Mouse (Mus musculus): ENCODE measurements around the gene Tcap. TPM values are rescaled to one million over a fixed set of nuclear protein-coding genes. Genes with fewer than 3 reads are reported as not detected.

Tcap gene
- polyA plus RNA-seq, 1 experiment from 2014 or later, result 2.1 TPM

DNA sequence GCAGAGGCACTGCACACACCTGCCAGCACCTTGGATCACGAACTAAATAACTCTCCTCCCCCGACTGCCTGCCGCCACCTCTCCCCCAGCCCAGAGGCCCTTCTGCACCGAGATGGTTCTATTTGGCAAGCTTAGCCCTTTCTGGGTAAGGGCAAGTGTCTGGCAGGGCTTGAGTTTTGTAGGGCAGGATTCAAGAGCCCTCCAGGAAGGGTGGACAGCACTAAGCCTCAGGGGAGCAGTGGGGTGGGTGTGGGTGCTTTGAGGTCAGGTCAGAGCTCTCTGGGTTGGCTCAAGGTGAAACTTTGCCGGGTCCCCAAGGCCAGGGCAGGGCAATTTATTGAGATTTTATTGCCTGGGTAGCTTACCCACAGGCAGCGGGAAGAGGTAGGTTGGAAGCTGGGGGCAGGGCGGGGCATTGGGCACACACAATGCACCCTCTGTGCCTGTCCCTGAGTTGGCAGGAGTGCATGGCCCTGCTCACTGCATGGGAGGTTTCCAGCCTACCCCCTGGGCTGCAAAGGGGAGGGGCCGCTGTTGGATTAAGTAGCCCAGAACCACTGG is 29.9 kb upstream of the Tcap start:
- 20% methylated on average over 8 of the region's 8 CpGs for WGBS
- H3K4me3 ChIP-seq (replicated peaks; ENCODE audit: low read depth, low read length), result no peak overlapping the region
- peaks cover 19% of the 10 kb centered on the region for H3K27me3 ChIP-seq (ENCODE audit: insufficient read depth, low read length)
- no peak overlapping the region for H3K27ac ChIP-seq
- H3K36me3 ChIP-seq (ENCODE audit: insufficient read depth, low read length), result no peaks in the 10 kb centered on the region
- ATAC-seq (replicated peaks; ENCODE audit: low FRiP score, low read depth) (no peak), DNase-seq (ENCODE audit: low spot score) (no peak)
- H3K9ac ChIP-seq (ENCODE audit: low read depth, low read length), result no peak overlapping the region
- TF ChIP-seq CTCF (IDR thresholded peaks at IDR 0.05; ENCODE audit: low read depth), result no peak
- no peak overlapping the region for H3K4me2 ChIP-seq (ENCODE audit: low read length)
- peaks cover 9% of the 10 kb centered on the region for H3K4me1 ChIP-seq (replicated peaks; ENCODE audit: insufficient read depth, low read length)
- H3K9me3 ChIP-seq (replicated peaks; ENCODE audit: low read length), result no peaks in the 10 kb centered on the region

DNA sequence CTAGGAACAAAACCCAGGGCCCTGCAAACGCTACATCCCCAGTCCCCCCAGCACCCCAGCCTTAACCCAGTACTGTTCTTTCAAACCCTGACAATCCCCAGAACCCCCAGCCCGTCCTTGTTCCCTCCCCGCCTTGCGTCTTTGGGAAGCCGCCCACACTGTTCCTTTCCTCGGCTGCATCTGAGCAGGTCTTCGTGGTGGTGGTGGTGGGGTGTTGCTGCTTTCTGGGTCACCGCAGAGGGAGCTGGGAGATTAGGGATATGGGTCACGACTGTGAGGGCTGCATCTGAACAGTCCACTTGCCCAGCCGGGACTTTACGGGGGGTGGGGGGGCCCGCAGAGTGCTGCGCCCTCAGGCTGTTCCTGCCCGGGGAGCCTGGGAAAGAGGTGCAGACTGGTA is 29.2 kb upstream of the Tcap start:
- Histone ChIP-seq H3K36me3 (ENCODE audit: insufficient read depth, low read length) (no peaks in the 10 kb centered on the region), H3K9ac (ENCODE audit: low read depth, low read length) (no peak overlapping the region), H3K9me3 (replicated peaks; ENCODE audit: low read length) (no peaks in the 10 kb centered on the region), H3K27ac (no peak overlapping the region), H3K27me3 (ENCODE audit: insufficient read depth, low read length) (peaks cover 16% of the 10 kb centered on the region), H3K4me1 (replicated peaks; ENCODE audit: insufficient read depth, low read length) (peaks cover 13% of the 10 kb centered on the region), H3K4me2 (ENCODE audit: low read length) (no peak overlapping the region), H3K4me3 (replicated peaks; ENCODE audit: low read depth, low read length) (no peak overlapping the region)
- TF ChIP-seq CTCF (IDR thresholded peaks at IDR 0.05; ENCODE audit: low read depth), result no peak
- 65% methylated on average over 14 of the region's 14 CpGs for WGBS
- ATAC-seq (replicated peaks; ENCODE audit: low FRiP score, low read depth) (no peak), DNase-seq (ENCODE audit: low spot score) (no peak)

DNA sequence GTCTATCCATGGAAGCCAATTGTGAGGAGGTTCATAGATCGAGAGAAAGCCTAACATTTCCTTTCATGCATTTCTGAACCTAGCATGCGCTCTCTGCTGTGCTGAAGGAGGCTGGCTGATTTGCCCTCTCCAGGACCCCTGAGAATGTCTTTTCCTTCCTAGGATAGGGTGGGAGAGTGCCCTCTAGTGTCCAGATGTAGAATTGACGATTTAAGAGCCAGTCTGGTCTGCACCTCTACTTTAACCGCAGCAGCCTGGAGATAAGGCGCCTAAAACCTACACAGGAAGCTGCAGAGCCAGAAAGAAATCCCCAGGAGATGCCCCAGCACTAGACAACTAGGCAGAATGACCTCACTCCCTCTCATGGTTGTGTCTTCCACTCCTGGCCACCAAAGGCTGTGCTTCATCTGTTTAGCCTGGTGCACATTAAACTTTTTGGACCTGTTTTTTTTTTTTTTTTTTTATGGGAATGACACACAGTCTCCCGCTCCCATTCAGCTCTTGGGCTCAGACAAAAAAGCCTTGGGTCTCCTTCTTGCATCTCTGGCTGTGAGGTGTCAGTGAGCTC is 27.8 kb upstream of the Tcap start:
- DNase-seq (ENCODE audit: low spot score), result peak; percentile 95
- no peak for ATAC-seq (replicated peaks; ENCODE audit: low FRiP score, low read depth)
- Histone ChIP-seq H3K9me3 (replicated peaks; ENCODE audit: low read length) (no peaks in the 10 kb centered on the region), H3K36me3 (ENCODE audit: insufficient read depth, low read length) (no peaks in the 10 kb centered on the region), H3K27ac (no peak overlapping the region), H3K4me1 (replicated peaks; ENCODE audit: insufficient read depth, low read length) (peaks cover 18% of the 10 kb centered on the region), H3K4me3 (replicated peaks; ENCODE audit: low read depth, low read length) (no peak overlapping the region), H3K27me3 (ENCODE audit: insufficient read depth, low read length) (peaks cover 4% of the 10 kb centered on the region; the same call in 1 of the 2 replicates), H3K4me2 (ENCODE audit: low read length) (no peak overlapping the region), H3K9ac (ENCODE audit: low read depth, low read length) (no peak overlapping the region)
- peak; percentile 92 for TF ChIP-seq CTCF (IDR thresholded peaks at IDR 0.05; ENCODE audit: low read depth)
- WGBS, result 4% methylated on average over 6 of the region's 6 CpGs

DNA sequence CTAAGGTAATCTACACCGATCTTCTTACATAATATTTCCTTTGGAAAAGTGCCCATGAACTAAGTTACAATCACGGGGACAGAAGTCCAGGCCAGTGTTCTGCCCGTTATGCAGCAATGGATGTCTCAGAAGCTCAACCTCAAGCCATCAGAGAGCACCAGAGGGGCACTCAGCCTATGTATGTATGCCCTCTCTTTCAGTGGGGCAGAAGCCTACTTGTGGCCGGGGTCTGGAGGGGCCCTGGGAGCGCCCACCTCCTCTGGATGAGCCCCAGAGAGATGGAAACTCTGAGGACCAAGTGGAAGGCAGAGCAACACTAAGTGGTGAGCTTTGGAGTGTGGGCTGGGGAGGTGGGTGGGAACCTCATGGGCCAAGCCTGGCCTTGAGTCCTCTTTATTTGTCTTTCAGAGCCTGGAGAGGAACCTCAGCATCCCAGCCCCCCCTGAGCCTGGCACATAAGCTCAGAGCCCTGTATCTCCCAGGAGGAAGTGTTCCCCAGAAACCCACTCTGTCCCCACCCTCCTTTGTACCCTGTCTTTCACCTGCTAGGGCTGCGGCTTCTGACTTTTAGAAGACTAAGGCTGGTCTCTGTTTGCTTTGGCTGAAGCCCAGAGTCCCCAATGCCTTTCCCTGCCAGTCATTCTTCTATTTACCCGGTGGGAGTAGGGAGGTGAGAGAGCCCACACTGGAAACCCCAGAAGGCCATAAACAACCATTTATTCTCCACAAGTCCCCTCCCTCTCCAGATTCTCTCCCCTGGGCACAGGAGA is 26.8 kb upstream of the Tcap start:
- WGBS, result 53% methylated on average over 7 of the region's 7 CpGs
- no peak for TF ChIP-seq CTCF (IDR thresholded peaks at IDR 0.05; ENCODE audit: low read depth)

DNA sequence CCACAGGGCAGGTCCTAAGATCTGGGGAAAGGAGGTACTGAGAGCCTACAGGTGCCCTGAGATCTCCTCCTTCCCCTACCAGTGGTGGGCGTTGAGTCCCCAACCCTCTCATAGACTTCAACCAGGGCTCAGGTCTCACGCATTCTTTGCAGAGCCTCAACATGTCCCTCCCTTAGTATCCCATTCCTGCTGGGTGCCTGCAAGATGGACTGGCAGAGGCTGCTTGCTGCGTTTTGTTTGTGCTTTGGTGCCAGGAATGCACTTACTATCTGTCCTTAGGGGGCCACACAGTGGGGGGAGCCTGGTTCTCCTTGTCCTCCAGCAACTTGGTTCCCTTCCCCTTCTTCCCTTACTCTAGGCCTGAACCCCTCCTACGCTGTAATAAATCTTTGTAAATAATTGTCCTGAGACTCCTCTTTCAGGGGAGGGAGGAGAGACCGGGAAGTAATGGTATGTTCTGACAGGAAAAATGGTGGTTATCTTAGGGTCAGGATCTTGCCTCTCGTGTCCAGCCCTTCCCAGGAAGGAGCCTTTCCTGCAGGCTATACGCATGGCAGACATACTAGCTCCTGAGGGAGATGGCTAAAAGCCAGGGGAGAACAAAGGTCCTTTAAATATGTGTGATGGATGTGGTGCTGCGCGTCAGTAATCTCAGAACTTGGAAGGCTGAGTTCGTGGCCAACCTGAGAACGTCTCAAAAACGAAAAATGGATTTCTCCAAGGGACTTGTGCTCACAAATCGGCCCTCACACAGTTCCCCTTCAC is 26.0 kb upstream of the Tcap start:
- Histone ChIP-seq H3K36me3 (ENCODE audit: insufficient read depth, low read length) (no peaks in the 10 kb centered on the region), H3K9me3 (replicated peaks; ENCODE audit: low read length) (no peaks in the 10 kb centered on the region), H3K9ac (ENCODE audit: low read depth, low read length) (peak overlapping the region; percentile 39), H3K4me1 (replicated peaks; ENCODE audit: insufficient read depth, low read length) (peaks cover 29% of the 10 kb centered on the region), H3K27me3 (ENCODE audit: insufficient read depth, low read length) (no peaks in the 10 kb centered on the region), H3K27ac (peak overlapping the region; percentile 97), H3K4me2 (ENCODE audit: low read length) (peak overlapping the region; percentile 76), H3K4me3 (replicated peaks; ENCODE audit: low read depth, low read length) (peak overlapping the region; percentile 77)
- DNase-seq (ENCODE audit: low spot score) (peak; percentile 91), ATAC-seq (replicated peaks; ENCODE audit: low FRiP score, low read depth) (peak; percentile 21; the same call in 1 of the 2 replicates)
- no peak for TF ChIP-seq CTCF (IDR thresholded peaks at IDR 0.05; ENCODE audit: low read depth)
- 6% methylated on average over 13 of the region's 13 CpGs for WGBS

More for the DNA sequence above, 26.8 kb upstream of the Tcap start:
- ATAC-seq (replicated peaks; ENCODE audit: low FRiP score, low read depth), result no peak
- Histone ChIP-seq H3K36me3 (ENCODE audit: insufficient read depth, low read length) (no peaks in the 10 kb centered on the region), H3K4me2 (ENCODE audit: low read length) (peak overlapping the region; percentile 76), H3K27me3 (ENCODE audit: insufficient read depth, low read length) (no peaks in the 10 kb centered on the region), H3K4me3 (replicated peaks; ENCODE audit: low read depth, low read length) (no peak overlapping the region), H3K9ac (ENCODE audit: low read depth, low read length) (no peak overlapping the region), H3K9me3 (replicated peaks; ENCODE audit: low read length) (no peaks in the 10 kb centered on the region), H3K27ac (peak overlapping the region; percentile 97), H3K4me1 (replicated peaks; ENCODE audit: insufficient read depth, low read length) (peaks cover 28% of the 10 kb centered on the region)
- DNase-seq (ENCODE audit: low spot score), result no peak
